Mouse (Mus musculus): Measurements from ENCODE around the gene Gmnn. TPM values are rescaled to one million over a fixed set of nuclear protein-coding genes. Genes with fewer than 3 reads are reported as not detected.
"Not testable (repeated sequence)": the region's sequence is repeated elsewhere in the genome, so short reads cannot be mapped to it uniquely, and the experiment has no call there.

The Gmnn gene
- total RNA-seq, 2 experiments from 2014 or later, result 2.9 to 4.7 TPM

GRCm38 (mm10) chr13:24771482-24771881, 9.8 kb upstream of the Gmnn start:
- intact Hi-C loops (cut with DNase I); DNase-seq: not testable (repeated sequence)

- intact Hi-C loops (cut with DNase I); DNase-seq: not testable (repeated sequence)
Observed at GRCm38 (mm10) chr13:24767809-24768208, 6.1 kb upstream of the Gmnn start.

GRCm38 (mm10) chr13:24762254-24762653, 531 bp upstream of the Gmnn start:
- no peak for DNase-seq
- intact Hi-C loops (cut with DNase I), result loop anchor here (5.0 kb wide), 1 partner anchor 40 kb away; the partner anchor contains the start of gene BC005537

- intact Hi-C loops (cut with DNase I), result loop anchor here (5.0 kb wide), 1 partner anchor 41 kb away; the partner anchor contains the start of gene BC005537
Observed at GRCm38 (mm10) chr13:24761083-24761402, 680 bp downstream of the Gmnn start.

GRCm38 (mm10) chr13:24760351-24760870, 1.3 kb downstream of the Gmnn start:
- DNase-seq, result no peak
- intact Hi-C loops (cut with DNase I), result loop anchor here (5.0 kb wide), 1 partner anchor 42 kb away; the partner anchor contains the start of gene BC005537

More at GRCm38 (mm10) chr13:24761083-24761402, 680 bp downstream of the Gmnn start:
- no peak for DNase-seq

GRCm38 (mm10) chr13:24759451-24759850, 2.3 kb downstream of the Gmnn start:
- intact Hi-C loops (cut with DNase I), result no loop called here
- no peak for DNase-seq

- intact Hi-C loops (cut with DNase I), result no loop called here
- DNase-seq, result no peak
Observed at GRCm38 (mm10) chr13:24757820-24758564, 3.7 kb downstream of the Gmnn start.

GRCm38 (mm10) chr13:24756756-24757155, 5.0 kb downstream of the Gmnn start:
- intact Hi-C loops (cut with DNase I), result no loop called here
- no peak for DNase-seq

GRCm38 (mm10) chr13:24751396-24751795, 10.3 kb downstream of the Gmnn start:
- intact Hi-C loops (cut with DNase I), result no loop called here
- no peak for DNase-seq

- no peak for DNase-seq
- intact Hi-C loops (cut with DNase I), result no loop called here
Observed at GRCm38 (mm10) chr13:24750807-24751206, 10.9 kb downstream of the Gmnn start.

GRCm38 (mm10) chr13:24747823-24748222, 13.9 kb downstream of the Gmnn start:
- DNase-seq, result no peak
- intact Hi-C loops (cut with DNase I), result no loop called here

GRCm38 (mm10) chr13:24741028-24741427, 20.7 kb downstream of the Gmnn start, which contains the start of gene Armh2:
Armh2 (plus strand) TSS chr13:24741232.
- DNase-seq, result no peak
- intact Hi-C loops (cut with DNase I), result no loop called here

- intact Hi-C loops (cut with DNase I), result no loop called here
Observed at GRCm38 (mm10) chr13:24735608-24736131, 26.1 kb downstream of the Gmnn start.

GRCm38 (mm10) chr13:24734502-24734901, 27.2 kb downstream of the Gmnn start:
- intact Hi-C loops (cut with DNase I), result no loop called here
- no peak for DNase-seq

More at GRCm38 (mm10) chr13:24735608-24736131, 26.1 kb downstream of the Gmnn start:
- DNase-seq, result no peak

GRCm38 (mm10) chr13:24729128-24729527, 32.6 kb downstream of the Gmnn start:
- DNase-seq, result no peak
- intact Hi-C loops (cut with DNase I), result loop anchor here (10.0 kb wide), 1 partner anchor 196 kb away; no protein-coding TSS in a partner anchor

- no peak for DNase-seq
- intact Hi-C loops (cut with DNase I), result loop anchor here (10.0 kb wide), 1 partner anchor 200 kb away; no protein-coding TSS in a partner anchor
Observed at GRCm38 (mm10) chr13:24724395-24724759, 37.3 kb downstream of the Gmnn start.

- intact Hi-C loops (cut with DNase I), result loop anchor here (10.0 kb wide), 1 partner anchor 201 kb away; no protein-coding TSS in a partner anchor
- DNase-seq, result no peak
Observed at GRCm38 (mm10) chr13:24723699-24724394, 37.9 kb downstream of the Gmnn start.

- no peak for DNase-seq
- intact Hi-C loops (cut with DNase I), result loop anchor here (10.0 kb wide), 1 partner anchor 203 kb away; no protein-coding TSS in a partner anchor
Observed at GRCm38 (mm10) chr13:24721502-24721901, 40.2 kb downstream of the Gmnn start.

GRCm38 (mm10) chr13:24717677-24718076, 44.0 kb downstream of the Gmnn start:
- DNase-seq, result no peak
- intact Hi-C loops (cut with DNase I), result no loop called here

GRCm38 (mm10) chr13:24716441-24716840, 45.3 kb downstream of the Gmnn start:
- intact Hi-C loops (cut with DNase I), result no loop called here
- no peak for DNase-seq

- no peak for DNase-seq
- intact Hi-C loops (cut with DNase I), result no loop called here
Observed at GRCm38 (mm10) chr13:24715601-24716000, 46.1 kb downstream of the Gmnn start.

All from gastrocnemius, postnatal 36 days (tissue).